Mouse (Mus musculus) cerebellum, adult 11 months (tissue): Measurements from ENCODE around the gene Ipo9.

Experiments used
- DNase-seq: peaks from one replicate; pipeline ENCODE4 v3.0.0; 2022

Gene Ipo9

DNA sequence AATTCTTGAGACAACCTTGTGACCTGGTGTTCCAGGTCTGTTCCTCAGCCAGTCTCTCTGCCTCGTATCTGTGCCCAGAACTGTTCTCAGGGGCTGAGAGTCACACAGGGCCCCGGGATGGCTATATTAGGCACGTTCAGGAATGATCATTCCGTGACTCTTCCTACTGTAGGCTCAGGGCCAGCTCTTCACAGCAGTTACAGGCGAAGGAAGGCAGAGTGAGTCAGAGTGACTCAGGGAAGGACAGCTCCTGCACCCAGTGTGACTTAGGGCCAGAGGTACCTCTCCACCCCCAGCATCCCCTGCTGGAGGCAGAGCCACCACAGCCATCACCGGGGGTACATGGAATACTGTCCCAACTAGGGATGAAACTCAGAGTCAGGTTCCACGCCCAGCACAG lies 63.3 kb downstream of the Ipo9 start:
- no peak for DNase-seq

DNA sequence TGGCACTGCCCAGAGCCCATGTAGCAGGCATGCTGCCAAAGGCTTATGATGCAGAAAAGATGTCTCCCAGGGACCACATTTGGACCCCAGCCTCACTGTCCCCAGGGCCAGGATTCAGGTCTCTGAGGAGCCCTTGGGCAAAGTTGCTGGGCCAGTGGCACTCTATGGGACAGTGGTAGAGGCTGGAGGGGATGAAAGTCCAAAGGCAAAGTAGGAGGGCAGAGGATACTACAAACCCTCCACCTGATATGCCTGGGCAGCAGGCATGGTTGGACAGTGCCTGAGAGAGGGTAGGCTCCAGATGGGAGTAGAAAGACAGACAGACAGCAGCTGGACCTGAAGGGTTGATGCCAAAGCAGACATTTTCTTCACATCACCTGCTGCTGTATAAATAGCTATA lies 63.9 kb downstream of the Ipo9 start:
- no peak for DNase-seq

DNA sequence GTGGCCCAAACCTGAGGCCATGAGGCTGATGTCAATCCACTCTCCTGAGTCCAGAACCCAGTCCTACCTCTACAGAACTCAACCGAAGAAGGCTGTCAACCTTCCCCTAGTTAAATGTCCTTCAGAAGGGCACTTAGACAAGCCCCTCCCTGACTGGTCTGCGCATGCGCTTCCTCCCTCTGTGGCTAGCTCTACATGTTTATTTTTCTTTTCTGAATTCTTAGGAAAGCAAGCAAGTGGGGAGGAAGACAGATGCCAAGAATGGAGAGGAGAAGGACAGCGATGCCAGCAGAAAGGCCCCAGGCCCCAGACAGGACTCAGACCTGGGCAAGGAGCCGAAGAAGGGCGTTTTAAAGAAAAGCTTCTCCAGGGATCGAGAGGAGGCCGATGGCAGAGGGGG lies 66.9 kb downstream of the Ipo9 start:
- no peak for DNase-seq

DNA sequence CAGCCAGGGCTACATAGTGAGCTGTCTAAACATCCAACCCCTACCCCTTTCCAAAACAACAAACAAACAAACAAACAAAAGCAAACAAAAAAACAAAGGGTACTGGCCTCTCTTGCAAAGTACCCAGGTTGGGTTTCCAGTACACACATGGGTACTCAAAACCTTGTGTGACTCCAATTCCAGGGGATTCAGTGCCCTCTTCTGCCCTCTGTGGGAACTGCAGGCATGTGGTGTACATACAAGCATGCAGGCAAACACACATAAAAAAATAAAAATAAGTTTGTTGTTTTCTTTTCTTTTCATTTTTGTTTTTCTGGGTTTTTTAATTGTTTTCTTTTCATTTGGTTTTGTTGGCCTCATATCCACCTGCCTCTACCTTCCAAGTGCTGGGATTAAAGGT lies 68.2 kb downstream of the Ipo9 start:
- DNase-seq, result no peak

DNA sequence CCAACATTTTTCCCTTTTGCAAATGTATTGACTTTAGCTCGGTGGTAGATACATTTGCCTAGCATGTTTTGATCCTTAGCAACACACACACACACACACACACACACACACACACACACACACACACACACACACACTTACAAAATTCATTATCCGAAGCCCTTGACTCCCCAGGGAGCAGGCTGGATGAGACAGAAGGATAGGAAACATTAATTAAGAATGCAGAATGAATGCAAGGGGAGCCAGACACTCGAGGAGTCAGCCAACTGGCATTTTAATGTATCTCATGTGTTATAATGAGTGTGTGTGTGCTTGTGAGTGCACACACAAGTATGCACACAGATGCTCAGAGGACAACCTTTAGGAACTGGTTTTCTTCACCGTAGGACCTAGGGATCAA lies 68.8 kb downstream of the Ipo9 start:
- DNase-seq, result no peak

DNA sequence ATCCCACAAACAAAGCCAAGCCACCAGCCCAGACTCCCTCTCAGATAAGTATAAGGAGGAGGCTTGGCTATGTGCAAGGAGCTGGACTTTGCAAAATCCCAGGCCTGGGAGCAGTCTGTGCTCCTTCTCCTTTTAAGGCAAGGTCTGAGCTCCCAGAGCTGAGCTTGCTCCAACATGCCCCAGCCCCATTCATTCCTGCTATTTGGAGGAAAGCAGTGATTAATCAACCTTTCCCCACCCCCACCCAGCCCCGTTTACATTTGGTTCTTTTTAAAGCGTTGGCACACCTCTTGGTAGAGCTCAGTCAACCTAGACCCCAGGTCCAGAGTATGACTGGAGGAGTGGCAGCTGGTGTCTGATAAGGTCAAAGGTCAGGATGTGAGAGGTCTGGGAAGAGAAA lies 71.2 kb downstream of the Ipo9 start:
- DNase-seq, result no peak

DNA sequence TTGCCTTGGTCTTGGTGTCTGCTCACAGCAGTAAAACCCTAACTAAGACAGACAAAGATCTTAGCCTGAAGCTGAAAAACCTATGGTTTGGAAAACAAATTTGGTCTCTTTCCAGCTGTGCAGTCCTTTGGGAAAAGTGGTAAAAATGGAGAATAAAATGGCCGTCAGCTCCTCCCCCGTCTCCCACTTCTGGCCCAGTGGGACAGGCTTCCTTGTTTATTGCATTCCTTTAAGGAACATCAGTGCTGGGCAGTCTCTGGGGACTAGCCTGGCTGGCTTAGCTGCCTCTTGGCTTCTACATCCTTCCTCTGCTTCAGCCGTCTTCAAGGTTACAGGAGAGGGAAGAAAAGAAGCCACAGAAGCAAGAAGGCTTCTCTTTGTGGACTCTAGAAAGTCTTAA lies 78.3 kb downstream of the Ipo9 start:
- no peak for DNase-seq

DNA sequence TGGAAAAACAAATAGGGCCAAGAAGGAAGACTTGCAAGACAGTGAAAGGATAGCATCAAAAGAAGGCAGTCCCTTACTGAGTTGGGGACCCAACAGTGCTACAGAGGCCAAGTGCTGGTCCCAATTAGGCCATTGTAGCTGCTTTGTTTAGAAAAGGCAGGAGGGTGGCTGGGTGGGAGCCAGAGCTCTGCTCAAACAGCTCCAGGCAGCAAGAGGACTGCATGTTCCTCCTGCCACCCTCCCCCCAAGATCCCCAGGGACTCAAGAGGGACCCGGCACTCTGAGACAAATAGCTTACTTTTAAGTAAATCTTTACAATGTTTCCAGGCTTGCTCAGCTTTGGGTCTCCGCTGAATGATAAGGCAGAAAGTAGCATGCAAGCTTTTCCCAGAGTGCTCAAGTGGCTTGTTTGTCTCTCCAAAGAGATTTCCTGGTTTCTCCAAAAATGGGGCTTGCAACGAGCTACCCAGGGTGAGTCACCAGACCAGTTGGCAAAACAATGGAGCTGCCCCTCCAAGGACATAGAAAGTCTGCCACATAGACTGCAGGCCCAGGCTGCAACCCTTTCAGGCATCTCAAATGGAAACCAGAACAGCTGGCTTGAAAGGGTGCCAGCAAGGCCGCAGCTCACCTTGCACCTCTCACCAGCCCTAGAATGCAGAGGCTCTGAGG lies 82.7 kb downstream of the Ipo9 start:
- no peak for DNase-seq

DNA sequence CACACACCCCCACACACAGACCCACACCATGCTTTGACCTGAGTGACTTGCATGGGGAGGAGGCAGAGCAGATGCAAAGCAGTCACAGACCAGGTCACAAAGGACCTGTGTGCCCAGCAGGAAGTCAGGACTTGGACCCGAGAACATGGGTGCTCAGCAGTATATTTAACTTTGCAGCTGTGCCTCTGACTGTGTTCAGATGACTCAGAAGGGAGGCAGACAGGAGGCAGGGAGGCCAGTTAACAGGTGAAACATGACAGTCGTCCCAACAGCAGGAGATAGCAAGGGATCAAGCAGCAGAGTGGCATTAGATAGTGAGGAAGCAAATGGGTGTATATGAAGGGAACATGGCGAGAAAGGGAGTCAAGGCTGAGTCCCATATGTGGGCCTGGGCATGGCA lies 83.4 kb downstream of the Ipo9 start:
- DNase-seq, result no peak

DNA sequence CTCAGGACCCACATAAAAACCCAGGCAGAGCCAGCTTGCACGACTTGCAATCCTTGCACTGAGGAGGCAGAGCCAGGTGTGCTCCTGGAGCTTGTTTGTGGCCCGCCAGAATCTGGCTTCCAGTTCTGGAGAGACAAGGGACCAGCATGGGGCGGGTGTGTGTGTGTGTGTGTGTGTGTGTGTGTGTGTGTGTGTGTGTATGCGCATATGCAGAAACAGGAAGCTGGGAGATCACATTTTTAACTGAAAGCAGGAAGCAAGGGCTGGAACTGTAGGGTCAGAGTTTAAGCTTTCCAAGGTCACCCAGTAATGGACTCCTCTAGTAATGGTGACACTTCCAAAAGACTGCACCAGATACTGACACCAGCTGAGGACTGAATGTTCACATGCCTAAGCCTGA lies 86.3 kb downstream of the Ipo9 start:
- no peak for DNase-seq

DNA sequence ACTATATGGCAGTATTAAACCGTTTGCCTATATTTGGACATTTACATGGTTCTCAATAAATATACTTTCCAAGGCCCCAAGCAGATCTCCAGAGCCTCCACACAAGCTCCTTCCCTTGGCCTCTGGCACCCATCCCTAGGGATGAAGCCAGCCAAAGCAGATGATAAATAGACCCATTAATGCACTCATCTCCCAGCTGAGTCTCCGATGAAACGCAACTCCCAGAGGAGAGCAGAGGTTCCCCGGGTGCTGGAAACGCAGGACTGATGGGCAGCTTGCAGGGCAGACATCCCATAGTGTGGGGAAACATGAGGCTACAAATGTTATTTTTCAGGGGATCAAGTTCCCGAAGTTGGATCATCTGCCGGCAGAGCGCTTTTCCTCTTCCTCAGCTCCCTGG lies 88.4 kb downstream of the Ipo9 start:
- no peak for DNase-seq
